Mouse (Mus musculus) G1E (cell line): ENCODE results near the gene A1cf. TPM values are rescaled to one million over a fixed set of nuclear protein-coding genes. Genes with fewer than 3 reads are reported as not detected.

Experiments
- ATAC-seq: 2 replicates; pipeline ENCODE4 v1.8.0; 2016; ENCODE audit warnings: mild to moderate bottlenecking; ENCODE audit not compliant: insufficient number of reproducible peaks, poor library complexity, low FRiP score, severe bottlenecking; ENCODE audit errors: extremely low read depth
- DNase-seq: peaks from one replicate; pipeline ENCODE4 v3.0.0; 2012; ENCODE audit warnings: low spot score
- H3K27me3 ChIP-seq: 2 replicates; pipeline ENCODE4 v1.6.1; 2012; ENCODE audit warnings: mild to moderate bottlenecking, low read length, inconsistent platforms; ENCODE audit not compliant: insufficient read depth
- H3K36me3 ChIP-seq: replicated peaks from 2 replicates; pipeline ENCODE3; 2012; ENCODE audit warnings: mild to moderate bottlenecking, inconsistent platforms
- H3K4me1 ChIP-seq: 2 replicates; pipeline ENCODE4 v1.6.1; 2012; ENCODE audit warnings: low read depth, low read length, inconsistent platforms, mixed read lengths; ENCODE audit not compliant: insufficient read depth
- H3K4me3 ChIP-seq: 2 replicates; pipeline ENCODE4 v1.5.1; 2012; ENCODE audit warnings: low read depth, mild to moderate bottlenecking, inconsistent platforms, low read length, moderate library complexity, mixed read lengths
- H3K9me3 ChIP-seq: replicated peaks from 2 replicates; pipeline ENCODE4 v1.6.1; 2012; ENCODE audit warnings: inconsistent platforms
- CTCF ChIP-seq: IDR thresholded peaks from 2 replicates; pipeline ENCODE4 v1.5.1; 2012; ENCODE audit warnings: low read depth, low read length, inconsistent platforms, mixed read lengths
- GATA1 ChIP-seq: IDR thresholded peaks from 2 replicates; pipeline ENCODE4 v1.6.1; 2012; ENCODE audit warnings: borderline replicate concordance, low read length, inconsistent platforms, mixed read lengths
- GATA2 ChIP-seq: IDR thresholded peaks from 2 replicates; pipeline ENCODE4 v1.6.1; 2012; ENCODE audit warnings: low read depth, low read length, inconsistent platforms, borderline replicate concordance
- POLR2AphosphoS5 ChIP-seq: IDR thresholded peaks from 2 replicates; pipeline ENCODE4 v1.6.1; 2012; ENCODE audit warnings: low read depth, low read length, inconsistent platforms; ENCODE audit not compliant: insufficient replicate concordance
- TAL1 ChIP-seq: conservative IDR thresholded peaks from 2 replicates; pipeline ENCODE4 v1.6.1; 2012; ENCODE audit warnings: low read depth, low read length, inconsistent platforms, mixed read lengths
- polyA plus RNA-seq: library from polyadenylated mRNA; stranded (reverse); fragments of >175 nt; gene quantifications from 2 replicates; pipeline ENCODE4 v1.2.3, GENCODE M21; 2012
- total RNA-seq, 2 experiments: library from RNA; stranded (forward) in 1 of 2; stranded (reverse) in 1 of 2; fragments of 200-1000 nt in 1 of 2; fragments of >200 nt in 1 of 2; fragmentation: Nextera tagmentation in 1 of 2; gene quantifications; 2 replicates each; pipeline ENCODE4 v1.2.3; 2014 to 2017

The A1cf gene
- total and polyA plus RNA-seq, 3 experiments: 0.27 TPM; not detected in 2

GRCm38 (mm10) chr19:31956359-31956758 lies 87.8 kb downstream of the A1cf start:
- no peak for ATAC-seq
- peaks cover 4% of the 10 kb centered on the region; the same call in 1 of the 2 replicates for H3K27me3 ChIP-seq
- DNase-seq: no peak
- TF ChIP-seq CTCF (no peak), GATA1 (no peak), POLR2AphosphoS5 (no peak), GATA2 (no peak), TAL1 (no peak)
- H3K4me1 ChIP-seq: no peaks in the 10 kb centered on the region
- no peaks in the 10 kb centered on the region for H3K9me3 ChIP-seq
- no peak overlapping the region for H3K4me3 ChIP-seq
- no peaks in the 10 kb centered on the region for H3K36me3 ChIP-seq

GRCm38 (mm10) chr19:31960434-31960833 lies 91.9 kb downstream of the A1cf start:
- no peak for ATAC-seq
- H3K36me3 ChIP-seq: no peaks in the 10 kb centered on the region
- H3K27me3 ChIP-seq: peaks cover 2% of the 10 kb centered on the region; the same call in 1 of the 2 replicates
- H3K4me1 ChIP-seq: no peaks in the 10 kb centered on the region
- TF ChIP-seq CTCF: no peak
- TF ChIP-seq POLR2AphosphoS5: no peak
- no peak for TF ChIP-seq GATA2
- TF ChIP-seq GATA1: no peak
- no peak for TF ChIP-seq TAL1
- no peak for DNase-seq
- no peak overlapping the region for H3K4me3 ChIP-seq
- no peaks in the 10 kb centered on the region for H3K9me3 ChIP-seq

- ATAC-seq (no peak), DNase-seq (no peak)
- Histone ChIP-seq H3K36me3 (no peaks in the 10 kb centered on the region), H3K4me3 (no peak overlapping the region), H3K4me1 (peaks cover 6% of the 10 kb centered on the region), H3K27me3 (no peaks in the 10 kb centered on the region; the same call in 1 of the 2 replicates), H3K9me3 (no peaks in the 10 kb centered on the region)
- TF ChIP-seq GATA1 (no peak), GATA2 (no peak), CTCF (no peak), POLR2AphosphoS5 (no peak), TAL1 (no peak)
These were observed 94.6 kb downstream of the A1cf start for GRCm38 (mm10) chr19:31963147-31963546.

- TF ChIP-seq GATA1: no peak
- no peak for TF ChIP-seq CTCF
- TF ChIP-seq GATA2: no peak
- TF ChIP-seq TAL1: no peak
- no peak for TF ChIP-seq POLR2AphosphoS5
- H3K4me1 ChIP-seq: peaks cover 28% of the 10 kb centered on the region
- H3K9me3 ChIP-seq: no peaks in the 10 kb centered on the region
- H3K4me3 ChIP-seq: no peak overlapping the region
- peak; percentile 71 for ATAC-seq
- no peaks in the 10 kb centered on the region for H3K36me3 ChIP-seq
- H3K27me3 ChIP-seq: peaks cover 12% of the 10 kb centered on the region
- DNase-seq: peak; percentile 4
These were observed 99.5 kb downstream of the A1cf start for GRCm38 (mm10) chr19:31967933-31968532.

- H3K36me3 ChIP-seq: no peaks in the 10 kb centered on the region
- no peaks in the 10 kb centered on the region for H3K9me3 ChIP-seq
- peaks cover 12% of the 10 kb centered on the region for H3K27me3 ChIP-seq
- peaks cover 31% of the 10 kb centered on the region for H3K4me1 ChIP-seq
- DNase-seq (no peak), ATAC-seq (no peak)
- no peak overlapping the region for H3K4me3 ChIP-seq
- TF ChIP-seq GATA1 (no peak), CTCF (no peak), GATA2 (no peak), POLR2AphosphoS5 (no peak), TAL1 (no peak)
These were observed 102.8 kb downstream of the A1cf start for GRCm38 (mm10) chr19:31971405-31971804.

GRCm38 (mm10) chr19:31971998-31972397 lies 103.4 kb downstream of the A1cf start:
- H3K4me3 ChIP-seq: no peak overlapping the region
- no peak for TF ChIP-seq GATA2
- TF ChIP-seq CTCF: peak; percentile 82
- H3K4me1 ChIP-seq: peaks cover 31% of the 10 kb centered on the region
- 0 out of 2 replicates have a peak, but pooled peaks have one; percentile 35 for ATAC-seq
- H3K36me3 ChIP-seq: no peaks in the 10 kb centered on the region
- H3K27me3 ChIP-seq: peaks cover 12% of the 10 kb centered on the region
- H3K9me3 ChIP-seq: no peaks in the 10 kb centered on the region
- peak; percentile 19 for DNase-seq

GRCm38 (mm10) chr19:31975882-31976281 lies 107.3 kb downstream of the A1cf start:
- no peak for ATAC-seq
- DNase-seq: no peak
- Histone ChIP-seq H3K9me3 (no peaks in the 10 kb centered on the region), H3K4me1 (peaks cover 14% of the 10 kb centered on the region), H3K36me3 (no peaks in the 10 kb centered on the region), H3K4me3 (no peak overlapping the region), H3K27me3 (peaks cover 9% of the 10 kb centered on the region)
- TF ChIP-seq GATA1 (no peak), GATA2 (no peak), TAL1 (no peak), POLR2AphosphoS5 (no peak), CTCF (no peak)
